Mouse (Mus musculus) 3T3-L1 (cell line): ENCODE measurements around the gene Carf.
A peak's percentile ranks its signal among the peaks of the same experiment; 100 is the strongest.
"Not testable (repeated sequence)": the region's sequence is repeated elsewhere in the genome, so short reads cannot be mapped to it uniquely, and the experiment has no call there.

Source experiments
- DNase-seq: peaks from one replicate; pipeline ENCODE4 v3.0.0-alpha.2; 2015; ENCODE audit warnings: low read depth, low spot score

Carf gene

DNA sequence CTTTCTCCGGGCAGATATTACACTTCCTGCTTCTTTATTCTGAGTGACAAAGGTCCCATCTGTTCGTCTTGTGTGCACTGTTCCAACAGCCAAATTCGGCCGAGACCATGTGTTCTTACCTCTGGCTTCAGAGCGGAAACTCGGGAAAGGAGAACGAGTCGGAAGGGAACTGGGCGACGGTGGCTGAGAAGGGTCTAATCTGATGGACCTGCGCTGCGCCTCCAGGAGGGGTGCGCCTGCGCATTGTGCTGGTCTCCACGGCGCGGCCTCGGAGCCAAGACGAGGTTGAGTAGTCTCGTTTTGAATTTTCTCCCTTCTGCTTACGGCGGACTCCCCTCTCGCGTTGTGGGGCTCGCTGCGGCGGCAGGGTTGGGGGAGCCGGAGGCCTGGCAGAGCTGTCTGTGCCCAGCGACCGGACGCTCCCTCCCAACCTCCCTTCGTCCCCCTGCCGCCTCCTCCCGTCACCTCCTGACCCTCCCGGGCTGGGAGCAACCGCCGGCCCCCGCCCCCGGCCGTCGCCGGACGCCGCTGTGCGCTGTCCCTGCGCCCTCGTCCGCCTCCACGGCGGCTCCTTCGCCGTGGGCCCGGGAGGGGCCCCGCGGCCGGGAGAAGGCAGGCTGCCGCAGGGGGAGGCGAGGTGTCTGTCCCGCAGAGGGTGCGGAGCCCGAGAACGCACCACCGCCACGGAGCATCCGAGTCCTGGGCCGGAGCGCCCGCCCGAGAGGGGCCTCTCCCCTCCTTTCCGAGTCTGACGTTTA lies at the start of gene Carf, which contains the start of gene Wdr12:
Gene Carf, plus strand, starts transcription at position 224 of the 758 bp plus-strand sequence.
Gene Wdr12, minus strand, starts transcription at position 622 of the 758 bp plus-strand sequence.
- peak; percentile 98 for DNase-seq

DNA sequence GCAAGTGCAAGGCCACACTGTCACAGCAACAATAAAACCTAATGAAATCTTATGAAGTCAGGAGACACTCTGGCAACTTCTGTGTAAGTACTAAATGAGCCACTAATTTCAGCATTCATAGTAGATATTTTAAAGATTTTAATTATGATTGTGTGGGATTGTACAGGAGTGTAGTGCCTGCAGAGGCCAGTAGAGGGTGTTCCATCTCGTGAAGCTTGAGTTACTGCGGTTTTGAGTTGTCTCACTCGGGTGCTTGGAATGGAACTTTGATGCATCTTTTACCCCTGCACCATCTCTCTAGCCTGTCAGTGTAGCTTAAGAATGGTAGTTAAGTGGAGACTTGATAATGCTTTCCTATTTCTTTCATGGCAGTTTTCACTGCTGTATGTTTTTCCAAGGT lies 43.4 kb upstream of the Carf start:
- no peak for DNase-seq

DNA sequence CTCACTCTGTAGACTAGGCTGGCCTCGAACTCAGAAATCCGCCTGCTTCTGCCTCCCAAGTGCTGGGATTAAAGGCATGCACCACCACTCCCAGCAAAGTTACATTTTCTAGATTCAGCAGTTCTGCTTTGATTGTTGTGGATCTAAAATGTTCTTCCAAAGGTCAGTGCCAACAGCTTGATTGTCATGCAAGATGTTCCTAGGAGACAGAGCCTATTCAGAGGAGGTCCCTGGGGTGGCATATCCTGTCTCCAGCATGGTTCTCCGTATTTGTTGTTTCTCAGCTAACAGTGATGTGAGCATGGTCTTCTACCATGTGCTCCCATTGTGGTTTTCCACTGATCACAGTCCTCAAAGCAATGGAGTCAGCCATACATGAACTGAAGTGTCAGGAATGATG lies 41.7 kb upstream of the Carf start:
- no peak for DNase-seq

DNA sequence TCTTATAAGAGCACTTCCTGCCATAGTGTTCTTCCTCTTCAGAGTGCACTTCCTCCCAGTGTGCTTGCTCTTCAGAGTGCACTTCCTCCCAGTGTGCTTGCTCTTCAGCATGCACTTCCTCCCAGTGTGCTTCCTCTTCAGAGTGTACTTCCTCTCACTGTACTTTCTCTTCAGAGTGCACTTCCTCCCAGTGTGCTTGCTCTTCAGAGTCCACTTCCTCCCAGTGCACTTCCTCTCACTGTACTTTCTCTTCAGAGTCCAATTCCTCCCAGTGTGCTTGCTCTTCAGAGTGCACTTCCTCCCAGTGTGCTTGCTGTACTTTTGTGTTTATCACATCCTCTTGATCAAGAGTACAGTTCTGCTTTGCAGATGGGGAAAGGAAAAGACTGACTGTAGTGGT lies 27.3 kb upstream of the Carf start:
- not testable (repeated sequence) for DNase-seq

DNA sequence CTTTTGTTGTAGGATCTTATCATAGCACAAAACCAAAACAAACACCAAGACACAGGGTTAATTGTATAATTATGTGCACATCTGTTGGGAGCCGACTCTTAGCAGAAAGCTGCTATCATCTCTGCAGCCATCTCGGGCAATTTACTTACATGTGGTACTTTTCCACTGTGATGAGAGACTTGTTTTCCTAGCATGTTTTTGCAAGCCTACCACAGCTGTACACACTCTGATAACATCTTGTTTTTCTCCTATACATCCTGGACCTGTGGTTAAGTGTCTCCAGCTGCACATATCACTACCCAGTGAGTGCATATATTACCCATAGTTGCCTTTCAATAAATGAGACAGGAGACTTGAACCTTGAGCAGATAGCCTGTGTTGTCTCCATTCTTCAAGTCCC lies 23.1 kb upstream of the Carf start:
- DNase-seq = no peak

DNA sequence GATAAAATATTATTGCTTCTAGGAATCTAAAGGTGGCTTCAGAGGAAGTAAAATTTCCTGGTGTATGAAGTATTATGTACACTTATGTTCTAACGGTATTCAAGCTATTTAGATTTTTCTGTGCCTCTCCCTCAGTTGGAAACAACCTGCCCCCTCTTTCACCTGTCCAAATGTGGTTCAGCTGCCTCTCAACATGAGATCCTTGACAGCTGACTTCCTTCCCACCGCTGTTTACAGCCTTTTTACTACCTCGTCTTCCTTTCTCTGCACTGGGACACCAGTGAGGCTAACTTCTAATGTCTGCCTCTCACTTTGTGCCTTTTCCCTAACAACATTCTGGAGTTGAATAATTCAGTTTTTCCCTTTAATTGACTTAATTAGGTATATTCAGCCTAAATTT lies 22.5 kb upstream of the Carf start:
- no peak for DNase-seq

DNA sequence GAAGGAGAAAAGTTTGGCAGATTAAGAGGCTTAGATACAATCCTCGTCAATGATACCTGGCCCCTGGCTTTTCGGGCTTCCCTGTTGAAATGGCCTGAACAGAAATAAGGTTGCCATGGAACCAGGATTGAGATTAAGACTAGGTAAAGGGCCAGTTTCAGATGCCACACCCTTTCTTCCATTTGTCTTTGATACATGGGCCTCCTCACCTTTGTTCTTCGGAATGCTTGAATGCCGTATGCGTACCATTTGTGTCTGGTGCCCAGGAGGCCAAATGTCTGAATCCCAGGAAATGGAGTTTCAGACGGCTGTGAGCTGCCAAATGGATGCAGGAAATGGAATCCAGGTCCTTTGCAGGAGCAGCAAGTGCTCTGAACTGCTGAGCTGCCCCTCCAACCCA lies 21.6 kb upstream of the Carf start:
- DNase-seq = no peak

DNA sequence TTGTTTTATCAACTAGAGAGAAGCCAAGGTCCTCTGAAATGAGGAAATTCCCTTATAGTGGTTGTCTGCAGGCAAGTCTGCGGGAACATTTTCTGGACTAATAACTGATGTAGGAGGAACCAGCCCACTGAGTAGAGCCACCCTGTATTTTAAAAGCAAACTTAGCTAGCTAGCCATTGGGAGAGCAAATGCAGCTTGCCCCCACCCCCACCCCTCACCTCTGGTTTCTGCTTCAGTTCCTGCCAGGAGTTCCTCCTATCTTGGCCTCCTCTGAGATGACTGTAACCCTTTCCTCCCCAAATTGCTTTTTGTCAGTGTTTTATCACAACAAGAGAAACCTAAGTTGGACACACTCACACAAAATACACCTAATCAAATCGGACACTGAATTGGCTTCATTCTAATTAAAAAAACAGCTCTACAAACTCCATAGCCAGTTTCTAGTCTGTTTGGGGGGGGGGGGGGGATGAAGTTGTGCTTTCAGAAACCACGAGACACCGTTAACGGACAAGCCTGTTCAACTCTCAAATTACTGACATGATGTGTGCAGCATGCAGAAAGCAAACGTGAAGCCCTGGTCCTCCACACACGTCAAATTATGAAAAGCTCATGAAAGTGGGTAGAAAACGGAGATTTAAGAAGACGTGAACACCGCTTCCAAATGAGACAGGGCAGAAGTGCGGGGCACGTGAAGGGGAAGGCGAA lies 1.3 kb upstream of the Carf start:
- DNase-seq = peak; percentile 47

DNA sequence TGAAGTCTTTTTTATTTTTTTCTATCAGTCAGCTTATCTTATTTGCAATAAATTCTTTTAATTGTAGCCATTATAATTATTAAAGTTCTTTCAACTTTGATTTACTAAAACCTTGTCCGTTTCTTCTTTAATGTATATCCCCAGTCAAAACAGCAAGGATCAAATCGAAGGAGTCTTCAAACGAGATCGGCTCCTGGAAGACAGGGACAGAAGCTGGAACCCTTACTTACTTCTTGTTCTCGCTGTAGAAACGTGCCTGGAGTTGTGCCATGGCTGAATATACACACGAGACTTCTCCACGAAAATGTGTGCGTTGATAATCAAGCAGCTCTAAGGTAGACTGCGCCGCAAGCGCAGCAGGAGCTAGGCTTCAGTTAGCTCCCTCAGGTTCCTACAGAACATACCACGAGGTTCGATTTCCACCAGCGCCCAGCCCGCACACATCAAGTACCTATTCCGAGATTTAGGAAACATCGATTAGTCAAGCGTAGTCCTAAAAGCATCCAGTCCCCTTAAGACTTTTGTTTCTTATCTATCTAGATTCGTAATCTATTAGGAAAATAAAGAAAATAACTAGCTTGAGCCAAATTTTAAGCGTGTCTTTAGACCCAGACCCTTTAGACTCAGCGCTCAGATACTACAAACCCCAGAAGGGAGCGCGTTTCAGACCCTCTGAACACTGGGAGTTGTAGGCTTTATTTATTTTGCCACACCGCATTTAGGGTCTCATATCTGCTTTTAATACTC lies 597 bp upstream of the Carf start:
- DNase-seq = peak; percentile 82

DNA sequence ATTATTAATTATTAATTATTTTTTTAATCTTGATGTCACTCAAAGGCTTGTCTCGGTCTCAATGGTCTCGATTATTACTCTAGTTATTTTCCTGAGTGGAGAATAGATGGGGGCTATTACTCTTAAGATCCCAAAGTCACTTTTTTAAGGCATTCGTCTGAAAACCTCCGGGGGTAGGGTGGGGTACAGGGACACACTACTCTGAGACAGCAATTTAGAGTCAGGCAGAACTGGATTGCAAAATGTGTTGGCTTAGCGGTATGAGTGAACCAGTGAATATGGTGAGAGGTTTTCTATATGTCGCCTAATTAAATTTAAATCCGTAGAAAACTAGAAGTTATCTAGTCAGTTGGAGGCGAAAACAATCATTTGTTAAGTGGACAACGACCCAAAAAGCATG lies 792 bp downstream of the Carf start:
- DNase-seq = peak; percentile 28

DNA sequence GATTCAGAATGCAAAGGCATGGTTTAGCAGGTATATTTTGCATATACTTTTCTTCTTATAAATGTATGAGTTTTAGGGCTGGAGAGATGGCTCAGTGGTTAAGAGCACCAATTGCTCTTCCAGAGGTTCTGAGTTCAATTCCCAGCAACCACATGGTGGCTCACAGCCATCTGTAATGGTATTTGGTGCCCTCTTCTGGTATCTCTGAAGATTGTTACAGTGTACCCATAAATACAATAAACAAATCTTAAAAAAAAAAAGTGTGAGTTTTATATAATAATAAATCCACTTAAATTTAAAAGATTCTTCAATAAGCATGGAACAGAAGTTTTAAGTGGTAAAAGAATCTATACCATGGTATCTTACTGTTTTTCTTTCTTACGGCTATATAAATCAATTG lies 6.5 kb downstream of the Carf start:
- peak; percentile 33 for DNase-seq

DNA sequence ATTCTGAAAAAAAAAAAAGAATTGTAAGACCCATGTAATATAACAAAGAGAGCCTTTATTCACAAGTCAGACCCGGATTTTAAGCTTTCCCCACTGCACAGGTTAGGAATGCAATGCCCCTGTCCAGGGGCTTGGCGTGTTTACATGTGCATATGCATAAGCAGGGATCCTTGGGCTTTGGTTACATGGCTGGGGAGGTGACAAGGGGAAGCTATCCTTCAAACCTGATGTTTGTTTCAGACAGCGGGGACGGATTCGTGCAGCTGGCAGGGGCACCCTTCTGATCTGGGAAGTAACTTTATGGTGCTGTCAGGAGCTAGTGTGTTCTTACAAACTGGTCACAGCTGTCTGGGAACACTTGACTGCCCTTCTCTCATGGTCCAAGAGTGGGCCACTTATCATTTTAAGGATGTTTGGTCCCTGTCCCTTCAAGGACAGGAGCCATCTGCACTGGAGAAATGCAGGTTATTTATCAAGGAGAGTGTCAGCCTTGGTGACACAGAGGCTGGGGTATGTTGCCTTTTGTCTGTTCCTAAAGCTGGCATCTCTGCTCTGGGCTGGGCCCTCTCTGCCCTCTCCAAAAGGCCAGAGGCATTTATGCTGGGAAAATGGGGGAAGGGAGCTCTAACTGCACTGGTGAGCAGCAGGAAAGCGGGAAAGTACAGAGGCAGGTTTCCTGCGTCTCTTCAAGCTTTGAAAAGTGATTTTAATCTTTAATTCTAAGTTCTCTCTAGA lies 19.8 kb downstream of the Carf start:
- no peak for DNase-seq

DNA sequence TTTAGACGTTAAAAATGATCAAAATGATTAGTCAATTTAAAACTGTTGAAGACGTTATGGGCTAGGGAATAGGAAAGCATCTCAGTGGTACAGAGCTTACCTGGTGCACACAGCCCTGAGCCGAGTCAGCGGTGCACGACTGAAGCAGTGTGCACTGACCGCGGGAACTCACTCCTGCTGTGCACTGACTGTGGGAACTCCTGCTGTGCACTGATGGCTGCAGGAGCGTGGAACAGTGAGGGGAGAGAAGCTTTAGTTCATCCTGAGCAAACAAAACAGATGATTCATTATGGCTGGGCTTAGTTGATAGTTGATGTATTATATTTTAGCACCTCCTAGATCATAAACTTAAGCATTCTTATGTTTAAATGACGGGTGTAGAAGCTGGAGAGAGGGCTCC lies 39.3 kb downstream of the Carf start:
- DNase-seq = no peak

DNA sequence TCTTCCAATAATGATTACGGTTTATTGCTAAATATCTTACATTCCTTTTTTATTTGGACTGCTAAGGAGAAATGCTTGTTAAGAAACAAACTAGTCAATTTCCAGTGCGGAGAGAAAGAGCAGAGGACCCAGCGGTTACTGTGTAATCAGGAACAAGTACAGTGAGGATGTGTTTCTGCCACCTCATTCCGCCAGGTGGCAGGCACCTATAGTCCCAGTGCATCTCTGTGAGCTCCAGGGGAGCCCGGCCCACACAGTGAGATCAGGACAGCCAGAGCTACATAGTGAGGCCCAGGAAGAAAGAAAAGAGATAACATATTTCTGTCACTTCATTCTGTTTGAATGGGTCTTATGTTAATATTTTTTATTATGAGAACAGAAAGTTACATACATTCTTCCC lies 54.7 kb downstream of the Carf start:
- DNase-seq = no peak

DNA sequence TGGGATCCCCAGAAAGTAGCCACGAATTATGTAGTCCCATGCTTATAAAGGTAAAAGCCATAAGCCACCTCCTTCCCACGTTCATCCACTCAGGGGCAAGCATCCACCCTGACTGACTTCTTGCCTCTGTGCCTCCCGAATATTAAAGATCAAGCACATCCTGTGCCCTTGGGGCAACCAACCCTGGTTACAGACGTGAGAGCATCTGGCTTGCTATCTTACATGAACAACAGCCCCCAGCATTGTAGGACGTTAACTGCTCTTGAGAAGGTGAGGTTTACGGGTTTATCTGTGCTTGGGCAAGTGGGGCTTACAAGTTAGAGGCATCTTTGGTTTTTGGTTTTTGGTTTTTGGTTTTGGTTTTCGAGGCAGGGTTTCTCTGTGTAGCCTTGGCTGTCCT lies 58.6 kb downstream of the Carf start:
- no peak for DNase-seq

DNA sequence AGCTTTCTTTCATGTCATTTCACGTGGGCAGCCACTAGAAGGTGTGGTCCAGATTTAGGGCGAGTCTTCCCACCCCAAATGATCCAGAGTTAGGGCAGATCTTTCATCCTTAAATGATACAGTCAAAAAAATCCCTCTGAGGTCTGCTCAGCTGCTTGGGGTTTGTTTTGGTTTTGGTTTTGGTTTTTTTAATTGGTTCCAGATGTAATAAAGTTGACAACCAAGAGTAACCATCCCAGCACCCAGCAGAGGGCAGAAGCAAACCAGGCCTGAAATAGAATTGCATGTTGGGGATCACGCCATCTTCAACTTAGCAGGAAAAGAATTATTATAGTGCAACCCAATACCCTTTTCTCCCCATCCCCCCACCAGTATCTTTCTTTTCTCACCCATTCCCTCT lies 60.4 kb downstream of the Carf start:
- DNase-seq = peak; percentile 86

DNA sequence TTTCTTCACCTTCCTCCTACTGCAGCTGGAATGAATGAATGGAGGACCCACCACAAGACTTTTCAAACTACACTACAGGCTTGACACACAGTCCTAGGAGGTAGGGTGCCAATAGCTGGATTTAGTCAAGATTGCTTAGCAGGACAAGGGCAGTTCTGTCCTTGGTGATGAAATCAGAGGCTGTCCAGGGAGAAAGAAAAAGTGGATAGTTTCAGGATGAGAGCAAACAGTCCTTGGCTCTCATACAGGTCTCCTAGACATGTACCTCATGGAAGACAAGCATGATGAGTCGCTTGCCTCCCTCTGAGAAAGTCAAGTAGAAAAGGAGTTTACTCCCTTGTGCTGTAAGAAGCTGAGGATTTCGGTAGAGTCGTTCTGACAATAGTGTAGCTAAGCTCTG lies 65.6 kb downstream of the Carf start:
- DNase-seq = peak; percentile 35

DNA sequence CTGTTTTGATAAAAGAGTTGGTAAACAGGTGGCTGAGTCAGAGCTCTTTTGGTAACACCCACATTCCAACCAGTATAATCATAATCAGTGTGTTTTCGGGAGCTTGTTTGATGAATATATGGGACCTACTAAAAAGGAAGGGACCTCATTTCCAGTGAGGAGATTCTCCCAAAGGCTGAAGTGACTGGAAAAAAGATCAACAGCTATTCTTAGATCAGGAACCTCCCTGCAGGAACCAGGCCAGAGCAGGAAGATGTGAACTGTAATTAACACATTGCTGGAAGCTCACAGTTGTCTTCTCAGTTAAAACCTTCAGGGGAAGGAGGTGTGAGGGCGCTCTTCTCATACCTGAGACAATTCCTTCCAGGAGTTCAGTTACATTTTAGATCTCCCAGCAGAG lies 71.6 kb downstream of the Carf start:
- DNase-seq = peak; percentile 56

DNA sequence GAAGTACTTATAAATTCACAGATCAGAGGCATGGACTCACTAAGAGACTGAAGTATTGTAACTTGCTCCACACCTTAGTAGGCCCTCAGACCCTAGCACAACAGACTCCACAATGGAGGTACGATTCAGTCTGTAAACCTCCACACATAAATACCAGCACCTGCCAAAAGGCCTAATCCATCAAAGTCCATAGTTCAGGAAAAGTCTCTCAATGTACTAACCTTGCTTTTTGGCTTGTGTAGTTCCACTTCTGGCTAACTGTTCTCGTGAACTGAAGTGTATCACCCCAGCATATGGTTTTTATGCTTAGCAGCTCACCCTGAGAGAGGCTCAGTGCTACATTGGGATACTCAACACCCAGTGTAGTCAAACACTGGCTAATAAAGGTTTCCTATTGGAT lies 72.2 kb downstream of the Carf start:
- DNase-seq = no peak

DNA sequence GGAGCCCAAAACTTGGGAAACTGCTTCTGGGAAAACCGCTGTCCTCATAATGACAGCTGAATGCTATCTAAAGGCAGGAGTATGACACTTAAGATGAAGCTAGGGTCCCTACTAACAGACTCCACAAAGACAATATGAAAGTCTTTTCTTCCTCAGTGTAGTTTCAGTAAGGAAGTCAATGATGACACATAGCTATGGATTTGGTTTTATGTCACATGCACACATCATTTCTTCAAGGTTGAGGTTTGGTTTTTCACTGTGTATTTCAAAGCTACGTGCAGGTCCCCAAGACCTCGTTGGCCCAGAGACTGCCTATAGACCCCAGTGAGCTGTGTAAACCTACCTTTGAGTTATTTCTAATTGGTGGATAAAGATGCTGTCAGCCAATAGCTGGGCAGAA lies 75.1 kb downstream of the Carf start:
- no peak for DNase-seq

DNA sequence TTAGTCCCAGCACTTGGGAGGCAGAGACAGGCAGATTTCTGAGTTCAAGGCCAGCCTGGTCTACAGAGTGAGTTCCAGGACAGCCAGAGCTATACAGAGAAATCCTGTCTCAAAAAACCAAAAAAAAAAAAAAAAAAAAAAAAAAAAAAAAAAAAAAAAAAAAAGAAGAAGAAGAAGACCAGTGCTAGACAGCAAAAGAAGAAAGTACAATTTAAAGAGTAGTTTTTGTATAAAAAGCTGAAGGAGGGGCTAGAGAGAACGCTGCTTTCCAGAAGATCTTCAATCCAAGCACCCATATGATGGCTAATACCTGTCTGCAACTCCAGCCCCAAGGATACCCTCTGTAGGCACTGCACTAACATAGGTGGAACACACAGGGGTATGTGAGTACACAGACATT lies 79.8 kb downstream of the Carf start:
- DNase-seq = not testable (repeated sequence)

DNA sequence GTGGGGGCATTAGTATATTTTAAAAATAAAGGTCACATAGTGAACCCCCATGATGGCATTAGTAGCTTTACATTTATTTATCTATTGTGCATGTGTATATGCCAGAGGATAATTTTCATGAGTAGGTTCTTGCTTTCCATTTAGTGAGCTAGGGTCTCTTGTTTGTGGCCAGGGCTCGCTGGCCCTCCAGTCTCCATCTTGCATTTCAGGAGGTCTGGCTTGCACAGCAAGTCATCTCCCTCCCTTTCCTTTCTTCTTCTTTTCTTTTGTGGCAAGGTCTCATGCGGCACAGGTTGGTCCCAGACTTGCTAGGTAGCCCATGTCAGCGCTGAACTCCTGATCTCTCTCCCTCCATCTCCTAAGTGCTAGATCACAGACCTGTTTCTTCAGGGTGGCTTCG lies 81.3 kb downstream of the Carf start:
- peak; percentile 22 for DNase-seq
